Mouse (Mus musculus) layer of hippocampus, adult 18-20 months (tissue): Measurements from ENCODE around the gene Smpd2. TPM values are rescaled to one million over a fixed set of nuclear protein-coding genes. Genes with fewer than 3 reads are reported as not detected.

Source experiments
- DNase-seq, 2 experiments: peaks; one replicate each; pipeline ENCODE4 v3.0.0; 2022; ENCODE audit warnings: low spot score in 2 of 2
- total RNA-seq, 2 experiments: library from RNA; stranded (reverse); gene quantifications; 2 replicates each; pipeline ENCODE4 v1.2.3; 2021

Smpd2 gene
- total RNA-seq, 2 experiments from 2014 or later, result 18.7 to 21.8 TPM

GRCm38 (mm10) chr10:41459990-41460389 is 30.2 kb downstream of the Smpd2 start:
- DNase-seq, result no peak

- no peak for DNase-seq
These were observed 37.4 kb downstream of the Smpd2 start for GRCm38 (mm10) chr10:41452791-41453190.

GRCm38 (mm10) chr10:41451656-41452055 is 38.5 kb downstream of the Smpd2 start:
- DNase-seq, result no peak

- DNase-seq, result no peak
These were observed 39.2 kb downstream of the Smpd2 start for GRCm38 (mm10) chr10:41450780-41451522.

GRCm38 (mm10) chr10:41450137-41450670 is 40.0 kb downstream of the Smpd2 start, which contains the start of gene Zbtb24:
Gene Zbtb24 (plus strand): TSS chr10:41450383.
- peak; percentile 90 to 97 for DNase-seq

- peak in 1 of 2 experiments; percentile 9 for DNase-seq
These were observed 40.5 kb downstream of the Smpd2 start for GRCm38 (mm10) chr10:41449684-41450083.

- DNase-seq, result no peak
These were observed 42.0 kb downstream of the Smpd2 start for GRCm38 (mm10) chr10:41448216-41448615.

Other genes starting within 250 kb of the Smpd2 start
- 10 to 100 TPM; 32.9 to 35.7 TPM for gene Fig4, start 187.1 kb downstream of the Smpd2 start, total RNA-seq
- under 1 TPM; 0.20 to 0.25 TPM for gene Ak9, start 186.4 kb downstream of the Smpd2 start, total RNA-seq
- gene Zbtb24, start 40.0 kb downstream of the Smpd2 start, total RNA-seq, result 10 to 100 TPM; 18.5 to 22.2 TPM
- gene Mical1, start 14.1 kb downstream of the Smpd2 start, total RNA-seq, result 10 to 100 TPM; 15.2 to 18.0 TPM
- 1 to 10 TPM; 3.7 to 5.6 TPM for gene Ppil6, start 70 bp upstream of the Smpd2 start, total RNA-seq
- 10 to 100 TPM; 60.7 to 68.2 TPM for gene Cd164, start 29.0 kb upstream of the Smpd2 start, total RNA-seq
- gene Ccdc162, start 226.3 kb upstream of the Smpd2 start, total RNA-seq, result 1 to 10 TPM; 1.7 to 2.3 TPM